Mouse (Mus musculus) ZHBTc4 (cell line): ENCODE measurements around the gene Hras.

Experiments
- DNase-seq: peaks from one replicate; pipeline ENCODE4 v3.0.0-alpha.2; 2011; ENCODE audit warnings: low read depth, low spot score

Gene Hras

DNA sequence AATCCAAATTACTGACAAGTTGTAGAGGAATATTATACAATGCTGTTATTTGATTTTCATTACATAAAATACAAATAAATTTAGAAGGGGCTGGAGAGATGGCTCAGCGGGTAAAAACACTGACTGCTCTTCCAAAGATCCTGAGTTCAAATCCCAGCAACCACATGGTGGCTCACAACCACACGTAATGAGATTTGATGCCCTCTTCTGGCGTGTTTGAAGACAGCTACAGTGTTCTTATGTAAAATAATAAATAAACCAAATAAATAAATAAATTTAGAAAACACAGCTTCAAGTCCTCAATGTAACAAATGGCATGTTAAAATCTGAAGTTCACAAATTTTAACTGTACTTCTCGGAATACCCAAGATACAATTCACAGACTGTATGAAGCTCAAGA, 18.7 kb downstream of the Hras start:
- no peak for DNase-seq

- no peak for DNase-seq
These were observed 20.4 kb downstream of the Hras start for GRCm38 (mm10) chr7:141173323-141173850.

- DNase-seq = peak; percentile 96
These were observed 21.4 kb downstream of the Hras start, which contains the start of gene Rnh1 for GRCm38 (mm10) chr7:141172116-141173006. Gene Rnh1 (minus strand): TSS chr7:141172857.

GRCm38 (mm10) chr7:141169866-141170265, 23.9 kb downstream of the Hras start:
- no peak for DNase-seq

- no peak for DNase-seq
These were observed 24.5 kb downstream of the Hras start for GRCm38 (mm10) chr7:141169300-141169699.

- DNase-seq = peak; percentile 85
These were observed 25.3 kb downstream of the Hras start for GRCm38 (mm10) chr7:141168518-141168953.

DNA sequence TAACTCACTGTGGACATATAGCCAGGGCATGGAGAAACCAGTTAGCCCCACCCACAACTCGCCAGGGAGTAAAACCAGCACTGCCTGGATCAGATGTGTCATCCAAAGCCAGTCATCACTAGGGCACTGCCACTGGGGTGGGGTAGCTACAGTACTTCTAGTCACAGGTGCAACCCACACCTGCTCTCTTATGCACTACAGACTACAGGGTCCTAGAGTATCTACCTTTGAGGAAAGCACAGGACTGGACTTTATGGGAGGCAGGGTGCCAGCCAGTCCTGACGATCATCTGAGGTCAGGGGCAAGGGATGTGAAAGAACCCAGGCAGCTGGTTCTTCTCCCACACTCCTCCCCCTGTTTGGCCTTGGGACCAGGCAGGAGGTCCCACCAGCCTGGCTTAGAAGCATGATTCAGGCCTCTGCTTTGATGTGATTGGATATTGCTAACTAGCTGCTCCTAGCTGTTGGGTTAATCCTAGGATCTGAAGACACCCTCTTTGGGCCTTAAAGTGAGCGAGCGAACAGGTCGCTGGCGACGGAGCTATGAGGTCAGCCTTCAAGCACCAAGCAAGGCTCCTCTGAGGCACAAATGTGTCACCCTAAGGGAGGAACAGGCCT, 25.8 kb downstream of the Hras start:
- DNase-seq = peak; percentile 64

- DNase-seq = no peak
These were observed 29.0 kb downstream of the Hras start for GRCm38 (mm10) chr7:141164850-141165249.

- no peak for DNase-seq
These were observed 29.4 kb downstream of the Hras start for GRCm38 (mm10) chr7:141164397-141164796.

GRCm38 (mm10) chr7:141155362-141155761, 38.4 kb downstream of the Hras start:
- DNase-seq = no peak

- DNase-seq = peak; percentile 96
These were observed 45.2 kb downstream of the Hras start for GRCm38 (mm10) chr7:141148639-141149038.

DNA sequence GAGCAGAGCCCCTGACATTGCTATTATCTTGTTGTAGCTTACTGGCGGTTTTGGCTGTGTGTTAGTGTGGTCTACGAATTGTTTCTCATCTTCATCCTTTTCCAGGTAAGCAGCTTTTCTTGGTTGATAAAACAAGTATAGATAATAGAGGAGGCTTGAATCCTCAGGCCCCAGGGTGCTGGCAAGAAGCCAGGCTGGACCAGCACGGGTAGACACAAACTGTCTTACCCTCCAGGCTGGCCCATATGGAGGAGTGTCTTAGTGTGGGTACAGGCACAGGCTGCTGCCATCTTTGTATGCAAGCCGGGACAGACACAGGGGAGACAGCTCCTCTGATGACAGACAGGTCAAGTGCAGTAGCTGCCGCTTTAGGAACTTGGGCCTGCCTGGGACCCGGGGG, 46.8 kb downstream of the Hras start:
- DNase-seq = peak; percentile 42

GRCm38 (mm10) chr7:141146043-141146595, 47.7 kb downstream of the Hras start:
- DNase-seq = no peak

DNA sequence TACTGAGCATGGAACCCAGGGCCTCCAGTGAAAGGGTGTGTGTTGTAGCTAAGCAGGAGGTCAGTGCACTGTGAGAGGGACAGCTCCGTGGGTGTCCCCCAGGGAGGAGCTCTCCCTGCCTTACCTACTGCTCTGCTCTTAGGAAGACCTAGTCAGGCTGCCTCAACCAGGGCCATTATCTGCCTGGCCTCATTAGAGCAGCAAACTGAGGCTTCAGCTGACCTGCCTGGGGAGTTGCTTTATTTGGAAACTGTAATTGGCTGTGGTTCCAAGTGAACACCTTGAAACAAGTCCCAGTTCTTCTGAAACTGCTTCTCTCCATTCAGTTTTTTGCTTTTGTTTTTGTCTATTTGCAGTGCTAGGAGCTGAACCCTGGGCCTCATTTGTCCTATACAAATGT, 48.4 kb downstream of the Hras start:
- DNase-seq = no peak

GRCm38 (mm10) chr7:141144650-141145049, 49.2 kb downstream of the Hras start:
- DNase-seq = no peak

- no peak for DNase-seq
These were observed 49.9 kb downstream of the Hras start for GRCm38 (mm10) chr7:141143861-141144260.

- DNase-seq = peak; percentile 86
These were observed 50.7 kb downstream of the Hras start for GRCm38 (mm10) chr7:141143112-141143511.

DNA sequence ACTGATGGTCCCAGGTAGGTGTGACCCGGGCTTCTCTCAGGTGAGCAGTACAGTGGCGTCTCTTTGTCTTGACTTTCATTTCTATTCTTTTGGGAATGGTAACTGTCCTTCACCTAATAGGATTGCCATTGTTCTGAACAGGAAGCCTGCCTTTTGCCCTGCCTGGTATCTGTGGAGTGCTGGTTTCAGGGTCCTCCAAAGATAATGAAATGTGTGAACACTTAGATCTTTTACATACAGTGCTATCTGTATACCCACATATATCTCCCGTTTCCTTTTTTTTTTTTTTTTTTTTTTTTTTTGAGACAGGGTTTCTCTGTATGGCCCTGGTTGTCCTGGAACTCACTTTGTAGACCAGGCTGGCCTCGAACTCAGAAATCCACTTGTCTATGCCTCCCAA, 52.5 kb downstream of the Hras start:
- no peak for DNase-seq
